Mouse (Mus musculus) cerebellum, adult 8-10 months (tissue): Measurements from ENCODE around the gene Asb4.

Experiments used
- DNase-seq: peaks from one replicate; pipeline ENCODE4 v3.0.0; 2022

The Asb4 gene

DNA sequence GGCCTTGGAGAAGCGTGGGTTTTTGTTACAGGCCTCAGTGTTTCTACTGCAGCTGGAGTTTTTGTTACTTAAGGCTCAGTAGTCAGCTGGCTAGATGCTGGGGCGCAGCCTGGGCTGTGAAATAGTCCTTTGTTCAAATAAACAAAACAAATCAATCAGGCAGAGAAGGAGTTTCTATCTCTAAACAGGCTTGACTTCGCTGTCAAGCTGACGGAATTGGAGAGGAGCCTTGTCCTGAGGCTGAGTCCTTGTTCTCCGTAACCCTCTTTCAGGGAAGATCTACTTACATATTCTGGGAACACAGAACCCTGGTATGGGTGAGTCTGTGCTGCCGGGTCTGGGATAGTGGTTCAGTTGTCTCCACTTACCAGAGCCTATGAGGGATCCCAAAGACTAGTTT is 64.4 kb downstream of the Asb4 start:
- DNase-seq = no peak

DNA sequence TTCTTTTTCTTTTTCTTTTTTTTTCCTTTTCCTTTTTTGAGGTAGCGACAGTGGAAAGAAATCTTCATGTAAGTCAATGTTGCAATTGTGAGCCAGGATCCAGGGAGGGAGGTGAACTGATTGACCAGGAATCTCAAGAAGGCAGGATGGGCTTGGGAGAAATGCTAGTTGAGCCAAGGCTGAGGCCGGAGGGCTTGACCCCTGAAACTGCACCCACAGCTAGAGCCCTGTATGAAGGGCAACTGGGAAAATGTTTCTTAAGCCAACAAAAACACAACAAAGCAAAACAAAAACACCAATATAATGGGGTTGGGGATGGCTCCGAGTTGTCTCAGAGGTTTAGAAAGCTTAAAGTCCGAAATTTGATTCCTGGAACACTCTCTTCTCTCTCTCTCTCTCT is 65.2 kb downstream of the Asb4 start:
- no peak for DNase-seq

DNA sequence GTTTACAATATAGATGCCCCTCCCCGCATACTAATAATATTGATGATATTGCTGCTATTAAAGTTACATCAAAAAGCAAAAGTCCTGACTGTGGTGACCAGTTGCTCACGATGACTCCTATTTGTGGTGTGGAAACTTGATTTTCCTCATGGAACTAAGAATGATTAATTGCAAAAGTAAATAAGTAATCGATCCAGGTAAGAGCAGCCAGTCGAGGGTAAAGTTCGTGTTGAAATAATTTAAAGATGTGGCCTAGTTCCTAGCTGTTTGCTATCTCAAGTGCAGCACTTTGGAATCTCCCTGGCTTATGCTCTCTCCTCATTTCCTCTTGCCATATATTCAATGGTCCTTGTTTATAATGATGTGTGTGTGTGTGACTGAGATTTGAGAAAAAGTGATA is 66.7 kb downstream of the Asb4 start:
- DNase-seq = no peak

DNA sequence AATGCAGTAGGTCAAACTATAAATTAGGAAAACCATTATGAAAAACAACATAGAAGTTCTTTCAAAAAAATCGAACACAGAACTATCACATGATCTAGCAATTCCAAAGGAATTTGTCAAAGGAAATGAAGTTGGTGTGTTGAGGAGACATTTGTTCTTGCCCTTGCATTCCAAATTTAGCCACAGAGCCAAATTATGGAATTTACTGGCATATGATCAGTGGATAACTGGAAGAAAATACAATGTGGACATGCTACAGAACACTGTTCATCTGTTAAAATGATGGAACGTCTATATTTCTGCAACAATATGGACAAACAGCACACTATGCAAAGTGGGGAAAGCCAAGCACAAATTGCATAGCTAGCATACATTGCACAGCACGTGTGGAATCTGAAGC is 72.7 kb downstream of the Asb4 start:
- no peak for DNase-seq

DNA sequence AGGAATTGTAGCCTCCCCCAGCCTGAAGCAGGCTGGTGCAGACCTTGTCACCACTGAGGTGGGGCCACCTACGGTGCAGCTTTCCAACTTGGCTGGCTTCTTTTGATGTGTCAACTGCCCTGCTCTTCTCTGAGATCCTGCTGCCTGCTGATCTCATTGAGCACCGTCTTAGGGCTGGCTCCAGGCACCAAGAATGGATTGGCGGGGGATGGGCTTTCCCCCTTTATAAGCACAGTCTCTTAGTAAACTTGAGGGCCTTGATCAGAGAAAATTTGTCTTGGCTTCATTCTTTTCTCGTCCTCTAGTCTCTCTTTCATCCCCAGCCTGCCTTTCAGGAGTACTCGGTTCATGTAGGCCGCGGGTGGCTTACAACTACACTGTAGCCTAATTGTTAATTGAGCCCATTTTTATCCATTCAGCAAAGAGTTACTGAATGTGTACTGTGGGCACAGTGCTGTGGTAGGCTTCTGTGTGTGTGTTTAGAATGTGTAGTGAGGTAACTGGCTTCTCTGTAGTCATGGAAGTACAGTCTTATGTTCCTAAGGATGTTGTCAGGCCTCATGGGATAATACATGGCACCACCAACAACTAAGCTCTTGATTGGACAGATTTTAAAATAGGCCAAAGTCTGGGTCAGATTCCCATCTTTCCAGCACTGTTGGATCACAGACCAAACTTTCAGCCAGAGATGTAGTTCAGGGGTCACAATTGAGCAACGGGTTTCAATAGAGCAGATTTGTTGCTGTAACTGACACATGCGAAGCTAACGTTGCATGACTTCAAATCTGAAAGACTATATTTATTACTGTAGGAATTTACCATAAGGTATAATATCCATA is 87.5 kb downstream of the Asb4 start:
- DNase-seq = no peak

DNA sequence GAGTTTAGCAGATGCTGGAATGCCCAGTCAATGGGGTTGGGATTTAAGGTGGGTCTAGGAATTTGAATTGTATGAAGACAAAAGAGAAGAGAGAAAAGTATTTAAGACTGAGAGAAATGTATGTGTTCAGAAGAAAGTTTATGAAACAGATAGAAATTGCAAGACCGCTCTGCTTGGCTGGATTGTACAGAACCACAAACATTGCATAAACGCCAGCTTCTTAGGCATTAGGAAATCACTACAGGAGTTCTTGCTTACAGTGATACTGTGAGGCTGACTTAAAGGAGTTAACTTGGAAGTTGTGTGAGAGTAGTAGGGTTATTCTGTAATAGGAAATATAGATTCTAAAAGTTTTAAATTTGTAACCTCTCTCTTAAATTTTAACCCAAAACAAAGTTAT is 89.5 kb downstream of the Asb4 start:
- DNase-seq = no peak

DNA sequence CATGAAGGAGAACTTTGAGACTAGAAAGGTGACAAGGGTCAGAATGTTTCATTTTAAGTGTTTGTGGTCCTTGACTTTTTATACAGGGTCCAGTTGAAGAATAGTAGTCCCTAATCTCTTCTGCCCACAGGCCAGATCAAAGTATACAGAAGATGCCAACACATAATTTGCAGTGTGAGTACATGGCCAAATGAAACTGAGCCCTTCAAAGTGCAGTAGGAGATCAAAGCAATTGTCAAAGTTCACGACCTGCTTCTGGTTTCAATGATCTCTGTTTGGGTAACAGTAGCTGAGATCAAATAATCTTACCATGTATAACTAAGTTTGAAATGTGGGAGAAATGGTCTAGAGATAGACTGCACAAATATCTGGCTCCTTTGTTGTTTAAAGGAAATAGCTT is 90.8 kb downstream of the Asb4 start:
- DNase-seq = no peak

DNA sequence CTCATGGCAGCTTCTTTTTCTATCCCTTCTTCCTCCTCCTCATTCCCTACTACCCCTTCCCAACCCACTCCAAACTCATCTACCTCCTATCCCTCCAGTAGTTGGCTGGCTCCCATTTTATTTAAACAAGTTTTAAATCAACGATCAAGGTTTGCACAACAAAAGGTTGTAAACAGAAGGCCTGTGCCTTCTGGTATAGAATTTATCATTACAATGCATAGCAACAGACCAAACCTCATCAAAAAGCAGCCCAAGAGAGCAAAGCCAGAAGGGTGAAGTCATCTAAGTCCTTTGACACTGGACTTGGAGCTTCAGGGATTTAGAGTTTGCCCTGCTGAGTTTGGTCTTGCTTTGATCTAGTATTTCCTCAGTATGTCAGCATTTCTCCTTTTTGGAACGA is 97.9 kb downstream of the Asb4 start:
- no peak for DNase-seq

DNA sequence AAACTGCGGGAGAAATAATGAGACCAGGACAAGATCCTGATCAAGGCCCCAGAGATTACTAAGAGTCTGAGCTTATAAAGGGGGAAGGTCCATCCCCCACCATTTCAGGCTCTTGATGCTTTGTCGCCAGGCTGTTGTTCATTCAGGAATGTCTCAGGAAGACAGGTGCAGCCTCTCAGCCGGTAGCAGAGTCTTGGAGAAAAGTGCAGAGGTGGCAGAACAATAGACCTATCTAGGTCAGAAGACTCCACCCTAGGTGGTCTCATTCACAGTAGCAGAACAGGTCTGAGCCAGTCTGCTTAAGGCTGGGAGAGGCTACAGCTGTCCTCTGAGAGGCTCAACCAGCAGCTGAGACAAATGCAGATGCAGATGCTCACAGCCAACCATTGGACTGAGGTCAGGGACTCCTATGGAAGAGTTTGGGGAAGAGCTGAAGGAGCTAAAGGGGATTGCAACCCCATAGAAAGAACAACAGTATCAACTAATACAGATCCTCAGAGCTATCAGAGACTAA is 99.1 kb downstream of the Asb4 start:
- DNase-seq = no peak
